ENCODE assay signal across 7 mouse cellular contexts in the genomic region with DNA sequence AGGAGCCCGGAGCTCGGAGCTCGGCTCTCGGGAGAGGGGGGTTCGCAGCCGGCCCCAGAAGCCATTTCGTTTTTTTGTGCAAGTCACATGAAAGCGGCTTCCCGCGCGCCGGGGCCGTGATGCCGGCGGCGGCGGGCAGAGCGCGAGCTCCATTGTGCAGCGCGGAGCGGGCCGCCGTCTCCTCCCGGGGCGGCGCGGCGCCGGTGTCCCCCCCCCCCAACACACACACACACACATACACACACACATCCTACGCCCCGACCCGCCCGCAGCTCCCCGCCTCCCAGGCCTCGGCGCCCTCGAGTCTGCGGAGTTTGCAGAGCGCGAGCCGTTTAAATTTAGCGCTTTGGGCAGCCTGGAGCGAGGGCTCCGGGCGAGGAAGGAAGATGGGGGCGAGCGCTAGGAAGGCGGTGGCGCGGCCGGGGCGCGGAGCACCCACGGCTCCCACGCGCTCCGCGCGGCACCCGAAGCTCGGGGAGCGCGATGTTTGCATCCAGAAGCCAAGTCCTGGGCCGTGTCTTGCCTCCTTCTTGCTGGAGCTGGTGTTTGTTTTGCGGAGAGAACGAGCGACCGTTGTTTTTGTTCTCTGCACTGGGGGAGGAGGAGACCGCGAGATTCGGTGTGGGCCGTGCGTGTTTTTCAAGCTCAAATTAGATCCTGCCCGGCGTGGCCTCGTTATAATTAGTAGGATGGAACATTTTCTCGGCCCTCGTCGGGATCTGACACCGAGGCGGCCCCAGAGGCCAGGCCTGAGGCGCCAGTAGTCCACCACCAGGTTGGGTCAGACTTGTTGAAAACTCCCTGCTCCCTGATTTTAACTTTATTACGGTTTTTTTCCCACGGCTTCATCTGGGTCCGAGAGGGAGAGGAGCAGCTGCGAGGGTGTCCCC. TPM values are rescaled to one million over a fixed set of nuclear protein-coding genes. Genes with fewer than 3 reads are reported as not detected.
A peak's percentile ranks its signal among the peaks of the same experiment; 100 is the strongest.
DNase-seq lines count a peak whose midpoint lies in the region; ATAC-seq and TF ChIP-seq lines count a peak whose summit lies in the region.

No protein-coding gene starts in this region.

- 0 out of 2 replicates have a peak, but pooled peaks have one; percentile 9 for TF ChIP-seq POLR2A in cortical plate, adult 2 months (IDR thresholded peaks at IDR 0.05; ENCODE audit: extremely low read depth, insufficient read depth, low read length)

- peak overlapping the region; percentile 96 for H3K9ac ChIP-seq in intestine, embryonic 16.5 days (ENCODE audit: low read depth, low read length)
- peak overlapping the region; percentile 97 for H3K9ac ChIP-seq in limb, embryonic 13.5 days
- H3K9ac ChIP-seq in midbrain, embryonic 14.5 days (replicated peaks; ENCODE audit: low read length): peak overlapping the region; percentile 95

- under 1% methylated on average over 72 of the region's 87 CpGs for WGBS in intestine, embryonic 16.5 days
- WGBS in limb, embryonic 13.5 days: under 1% methylated on average over 79 of the region's 87 CpGs
- WGBS in midbrain, embryonic 14.5 days: under 1% methylated on average over 74 of the region's 87 CpGs

- peak overlapping the region; percentile 99 for H3K27ac ChIP-seq in cortical plate, adult 2 months (ENCODE audit: insufficient read depth, low read length)
- H3K27ac ChIP-seq in intestine, embryonic 16.5 days (ENCODE audit: low read length): peak overlapping the region; percentile 97
- peak overlapping the region; percentile 99 for H3K27ac ChIP-seq in limb, embryonic 13.5 days
- H3K27ac ChIP-seq in midbrain, embryonic 14.5 days (replicated peaks; ENCODE audit: low read depth, low read length): peak overlapping the region; percentile 98

- TF ChIP-seq CTCF in cortical plate, adult 2 months (IDR thresholded peaks at IDR 0.05; ENCODE audit: extremely low read depth, insufficient read depth, low read length): no peak

- ATAC-seq in intestine, embryonic 16.5 days: peak; percentile 44
- peak; percentile 57; the same call in 1 of the 2 replicates for ATAC-seq in limb, embryonic 13.5 days (ENCODE audit: low FRiP score, low read depth)
- ATAC-seq in midbrain, embryonic 14.5 days (ENCODE audit: low FRiP score, low TSS enrichment): peak; percentile 43

- H3K4me2 ChIP-seq in intestine, embryonic 16.5 days (ENCODE audit: low read depth, low read length): peak overlapping the region; percentile 79
- H3K4me2 ChIP-seq in limb, embryonic 13.5 days (replicated peaks): peak overlapping the region; percentile 73
- peak overlapping the region; percentile 93 for H3K4me2 ChIP-seq in midbrain, embryonic 14.5 days (ENCODE audit: low read length)

- peak; percentile 66 for DNase-seq in adipocyte (ENCODE audit: low spot score)
- peak; percentile 71 for DNase-seq in gastrocnemius, postnatal 25 days
- peak; percentile 80 for DNase-seq in midbrain, embryonic 14.5 days
- peak; percentile 18 to 44 for DNase-seq in spleen, postnatal 14 days (ENCODE audit: low spot score in 2 of 2)

- H3K27me3 ChIP-seq in intestine, embryonic 16.5 days (replicated peaks; ENCODE audit: control insufficient read depth, insufficient read depth, low read length): no peaks in the 10 kb centered on the region
- H3K27me3 ChIP-seq in limb, embryonic 13.5 days: no peaks in the 10 kb centered on the region
- no peaks in the 10 kb centered on the region for H3K27me3 ChIP-seq in midbrain, embryonic 14.5 days (ENCODE audit: control insufficient read depth, insufficient read depth, low read length)

- H3K4me1 ChIP-seq in cortical plate, adult 2 months (ENCODE audit: control insufficient read depth, insufficient read depth, low read length): peaks cover 1% of the 10 kb centered on the region; the same call in 1 of the 2 replicates
- H3K4me1 ChIP-seq in intestine, embryonic 16.5 days (ENCODE audit: control insufficient read depth, insufficient read depth, low read length): peaks cover 17% of the 10 kb centered on the region
- peaks cover 20% of the 10 kb centered on the region for H3K4me1 ChIP-seq in limb, embryonic 13.5 days
- peaks cover 28% of the 10 kb centered on the region for H3K4me1 ChIP-seq in midbrain, embryonic 14.5 days (ENCODE audit: control insufficient read depth, insufficient read depth, low read length)

- no peaks in the 10 kb centered on the region for H3K9me3 ChIP-seq in intestine, embryonic 16.5 days (ENCODE audit: control insufficient read depth, low read length)
- H3K9me3 ChIP-seq in limb, embryonic 13.5 days: no peaks in the 10 kb centered on the region
- H3K9me3 ChIP-seq in midbrain, embryonic 14.5 days (ENCODE audit: control insufficient read depth, low read length): no peaks in the 10 kb centered on the region

- H3K36me3 ChIP-seq in intestine, embryonic 16.5 days (ENCODE audit: control insufficient read depth, insufficient read depth, low read length): no peaks in the 10 kb centered on the region
- H3K36me3 ChIP-seq in limb, embryonic 13.5 days: peaks cover 10% of the 10 kb centered on the region
- 0 out of 2 replicates have a peak, but pooled peaks cover 3% of the 10 kb centered on the region for H3K36me3 ChIP-seq in midbrain, embryonic 14.5 days (ENCODE audit: control insufficient read depth, insufficient read depth, low read length)

- peak overlapping the region; percentile 79 for H3K4me3 ChIP-seq in cortical plate, adult 2 months (ENCODE audit: insufficient read depth, low read length)
- peak overlapping the region; percentile 89 for H3K4me3 ChIP-seq in intestine, embryonic 16.5 days (ENCODE audit: low read length)
- peak overlapping the region; percentile 90 for H3K4me3 ChIP-seq in limb, embryonic 13.5 days
- H3K4me3 ChIP-seq in midbrain, embryonic 14.5 days (replicated peaks; ENCODE audit: low read depth, low read length): peak overlapping the region; percentile 85

RNA-seq across cellular contexts. Expression of gene Bcl7a, which starts 1.6 kb away (rescaled TPM):
- 33.5 and 34.5 TPM in 2 replicates for polyA plus RNA-seq in cortical plate, adult 2 months (2012; rRNA removed)
- 1 to 10 TPM; 8.4 to 8.6 TPM for total RNA-seq in gastrocnemius, postnatal 25 days (2021)
- 12.8 and 13.0 TPM in 2 replicates for polyA plus RNA-seq in intestine, embryonic 16.5 days (2015; fragmentation: Nextera tagmentation; extraction: Ambion mirVana)
- polyA plus RNA-seq in limb, embryonic 13.5 days (2015; fragmentation: Nextera tagmentation; extraction: Ambion mirVana): 31.2 and 33.1 TPM in 2 replicates
- 42.4 and 44.0 TPM in 2 replicates for polyA plus RNA-seq in midbrain, embryonic 14.5 days (2014; fragmentation: Nextera tagmentation; extraction: Ambion mirVana)

RNA-seq across cellular contexts. Expression of gene Mlxip, which starts 49.4 kb away (rescaled TPM):
- 17.5 and 19.6 TPM in 2 replicates for polyA plus RNA-seq in cortical plate, adult 2 months (2012; rRNA removed)
- 10 to 100 TPM; 54.5 TPM for total RNA-seq in gastrocnemius, postnatal 25 days (2021)
- polyA plus RNA-seq in intestine, embryonic 16.5 days (2015; fragmentation: Nextera tagmentation; extraction: Ambion mirVana): 16.6 and 21.0 TPM in 2 replicates
- polyA plus RNA-seq in limb, embryonic 13.5 days (2015; fragmentation: Nextera tagmentation; extraction: Ambion mirVana): 13.9 and 15.1 TPM in 2 replicates
- 18.7 and 23.0 TPM in 2 replicates for polyA plus RNA-seq in midbrain, embryonic 14.5 days (2014; fragmentation: Nextera tagmentation; extraction: Ambion mirVana)

Comparison
In these comparisons a context has a peak if more than half of its experiments do, and no peak if none do; other contexts are left out.
1. Peak in every context shown above with its lines: DNase-seq, ATAC-seq, H3K4me3 ChIP-seq and H3K27ac ChIP-seq.